Mouse (Mus musculus) intestine, postnatal 0 days (tissue): Measurements from ENCODE around the gene Ctdnep1. TPM values are rescaled to one million over a fixed set of nuclear protein-coding genes. Genes with fewer than 3 reads are reported as not detected.
A peak's percentile ranks its signal among the peaks of the same experiment; 100 is the strongest.

Experiments
- ATAC-seq: fragments of 200-750 bp; cut with Nextera tagmentation; 2 replicates; pipeline ENCODE4 v1.8.0; 2017; ENCODE audit warnings: mild to moderate bottlenecking, moderate TSS enrichment, moderate library complexity
- H3K27ac ChIP-seq: fragments of 300-500 bp; sonication (generic); 2 replicates; pipeline ENCODE4 v1.5.1; 2014; ENCODE audit warnings: mild to moderate bottlenecking, low read depth, low read length, moderate library complexity
- H3K27me3 ChIP-seq: fragments of 300-500 bp; sonication (generic); replicated peaks from 2 replicates; pipeline ENCODE4 v1.6.1; 2014; ENCODE audit warnings: low read length, mixed read lengths; ENCODE audit not compliant: control insufficient read depth, insufficient read depth
- H3K36me3 ChIP-seq: fragments of 300-500 bp; sonication (generic); 2 replicates; pipeline ENCODE4 v1.6.1; 2014; ENCODE audit warnings: mild to moderate bottlenecking, moderate library complexity; ENCODE audit not compliant: control insufficient read depth, insufficient read depth
- H3K4me1 ChIP-seq: fragments of 300-500 bp; sonication (generic); replicated peaks from 2 replicates; pipeline ENCODE4 v1.6.1; 2014; ENCODE audit warnings: antibody characterized with exemption, low read length, mixed read lengths; ENCODE audit not compliant: control insufficient read depth, insufficient read depth
- H3K4me2 ChIP-seq: fragments of 300-500 bp; sonication (generic); replicated peaks from 2 replicates; pipeline ENCODE4 v1.6.1; 2014; ENCODE audit warnings: low read depth, mild to moderate bottlenecking, moderate library complexity
- H3K4me3 ChIP-seq: fragments of 300-500 bp; sonication (generic); 2 replicates; pipeline ENCODE4 v1.5.1; 2014; ENCODE audit warnings: low read depth, low read length
- H3K9ac ChIP-seq: fragments of 300-500 bp; sonication (generic); 2 replicates; pipeline ENCODE4 v1.6.1; 2014; ENCODE audit warnings: mild to moderate bottlenecking, low read depth, low read length
- H3K9me3 ChIP-seq: fragments of 300-500 bp; sonication (generic); 2 replicates; pipeline ENCODE4 v1.6.1; 2016; ENCODE audit warnings: mixed run types; ENCODE audit not compliant: control insufficient read depth
- CTCF ChIP-seq: sonication (generic); IDR thresholded peaks from 2 replicates; pipeline ENCODE4 v1.5.1; 2016; ENCODE audit warnings: low read depth, mild to moderate bottlenecking, control low read depth, antibody characterized with exemption, moderate library complexity
- WGBS: fragments of 180-500 bp; shearing (Covaris S2); extraction: QIAGEN DNeasy Blood & Tissue Kit; methylation state at CpG from one replicate; pipeline ENCODE4 v1.1.7; 2014; 5-methylcytosine and 5-hydroxymethylcytosine counted together
- polyA plus RNA-seq: library from polyadenylated mRNA; unstranded; fragments of >200 nt; fragmentation: Nextera tagmentation; extraction: Ambion mirVana; gene quantifications from 2 replicates; pipeline ENCODE4 v1.2.1, GENCODE M21; 2015

Ctdnep1 gene
- polyA plus RNA-seq, result 23.2 and 24.1 TPM in 2 replicates

GRCm38 (mm10) chr11:69981141-69981762, at the start of gene Ctdnep1:
Gene Ctdnep1 (plus strand): TSS chr11:69981156.
- 1% methylated on average over 33 of the region's 43 CpGs for WGBS
- peak; percentile 3; the same call in 1 of the 2 replicates for ATAC-seq
- Histone ChIP-seq H3K9ac (peak within 1 kb of the TSS; percentile 95), H3K9me3 (no peaks in the 10 kb centered on the region), H3K36me3 (peaks cover 29% of the 10 kb centered on the region), H3K27me3 (no peaks in the 10 kb centered on the region), H3K27ac (peak within 1 kb of the TSS; percentile 99), H3K4me1 (no peaks in the 10 kb centered on the region), H3K4me3 (peak within 1 kb of the TSS; percentile 93), H3K4me2 (peak within 1 kb of the TSS; percentile 92)
- TF ChIP-seq CTCF, result no peak

DNA sequence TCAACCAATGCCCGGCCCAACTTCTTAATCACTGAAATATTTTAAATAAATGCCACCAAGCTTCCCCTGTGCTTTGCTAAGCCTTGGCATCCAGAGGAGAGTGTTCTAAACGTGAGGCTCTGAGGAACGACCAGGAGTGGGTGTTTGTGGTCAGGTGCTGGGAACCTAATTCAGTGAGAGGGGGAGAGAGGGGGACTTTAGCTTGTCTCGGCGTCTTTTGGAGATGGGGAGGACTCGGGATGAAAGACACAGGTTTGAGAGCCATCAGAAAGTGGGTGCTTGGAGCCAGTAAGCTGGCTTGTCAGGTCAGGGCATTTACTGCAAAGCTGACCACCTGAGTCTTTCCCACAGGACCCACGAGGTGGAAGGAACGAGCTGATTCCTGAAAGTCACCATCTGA, 49.2 kb upstream of the Ctdnep1 start:
- H3K4me1 ChIP-seq, result peaks cover 8% of the 10 kb centered on the region
- H3K4me3 ChIP-seq, result no peak overlapping the region
- H3K27me3 ChIP-seq, result peaks cover 5% of the 10 kb centered on the region
- 70% methylated on average over 8 of the region's 8 CpGs for WGBS
- H3K36me3 ChIP-seq, result no peaks in the 10 kb centered on the region
- no peaks in the 10 kb centered on the region for H3K9me3 ChIP-seq
- H3K9ac ChIP-seq, result no peak overlapping the region
- H3K27ac ChIP-seq, result no peak overlapping the region
- H3K4me2 ChIP-seq, result no peak overlapping the region
- no peak for ATAC-seq
- TF ChIP-seq CTCF, result no peak

DNA sequence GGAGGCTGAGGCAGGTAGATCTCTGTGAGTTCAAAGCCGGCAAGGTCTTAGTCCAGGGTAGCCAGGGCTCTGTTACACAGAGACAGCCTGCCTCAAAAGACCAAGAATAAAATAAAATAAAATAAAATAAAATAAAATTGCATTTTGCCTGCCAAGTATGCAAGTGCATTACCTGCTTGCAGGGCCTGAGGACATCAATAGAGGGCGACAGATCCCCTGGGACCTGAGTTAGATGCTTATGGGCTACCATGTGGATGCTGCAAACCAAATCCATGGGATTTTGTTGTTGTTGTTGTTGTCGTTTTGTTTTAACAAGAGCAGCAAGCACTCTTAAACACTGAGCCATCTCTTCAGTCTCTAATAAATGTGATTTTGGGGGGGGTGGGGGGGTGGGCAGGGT, 48.7 kb upstream of the Ctdnep1 start:
- no peak overlapping the region for H3K27ac ChIP-seq
- H3K36me3 ChIP-seq, result no peaks in the 10 kb centered on the region
- no peak overlapping the region for H3K4me3 ChIP-seq
- peaks cover 12% of the 10 kb centered on the region for H3K4me1 ChIP-seq
- H3K27me3 ChIP-seq, result peaks cover 5% of the 10 kb centered on the region
- peak; percentile 56 for TF ChIP-seq CTCF
- H3K9me3 ChIP-seq, result no peaks in the 10 kb centered on the region
- H3K9ac ChIP-seq, result no peak overlapping the region
- no peak overlapping the region for H3K4me2 ChIP-seq
- ATAC-seq, result no peak
- 38% methylated on average over 3 of the region's 3 CpGs for WGBS

- no peaks in the 10 kb centered on the region for H3K36me3 ChIP-seq
- no peak overlapping the region for H3K27ac ChIP-seq
- TF ChIP-seq CTCF, result no peak
- 61% methylated on average over 4 of the region's 4 CpGs for WGBS
- H3K9ac ChIP-seq, result no peak overlapping the region
- peaks cover 5% of the 10 kb centered on the region for H3K27me3 ChIP-seq
- ATAC-seq, result no peak
- H3K4me1 ChIP-seq, result peaks cover 13% of the 10 kb centered on the region
- H3K4me2 ChIP-seq, result no peak overlapping the region
- no peaks in the 10 kb centered on the region for H3K9me3 ChIP-seq
- H3K4me3 ChIP-seq, result no peak overlapping the region
These were observed 47.9 kb upstream of the Ctdnep1 start for GRCm38 (mm10) chr11:69933066-69933465.

DNA sequence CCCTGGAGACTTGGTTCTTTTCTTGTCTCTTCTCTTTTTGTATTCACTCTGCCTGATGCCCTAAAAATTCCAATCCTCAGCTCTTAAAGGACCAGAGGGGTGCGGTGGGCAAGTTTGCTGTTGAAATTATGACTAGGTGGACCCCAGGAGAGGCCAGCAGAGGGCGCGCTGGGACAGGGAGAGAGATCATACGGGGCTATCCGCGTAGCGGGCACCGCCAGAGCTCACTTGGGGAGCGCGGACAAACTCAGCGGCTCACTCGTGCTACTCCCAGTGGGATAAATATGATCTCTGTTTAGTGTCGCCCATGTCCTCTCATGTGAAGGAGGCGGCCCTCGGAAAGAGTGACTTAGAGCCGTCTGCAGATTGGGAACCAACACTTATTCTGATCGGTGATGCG, 46.8 kb upstream of the Ctdnep1 start:
- WGBS, result 1% methylated on average over 18 of the region's 18 CpGs
- peak; percentile 96 for TF ChIP-seq CTCF
- ATAC-seq, result peak; percentile 32; the same call in 1 of the 2 replicates
- Histone ChIP-seq H3K27me3 (peaks cover 5% of the 10 kb centered on the region), H3K4me1 (peaks cover 13% of the 10 kb centered on the region), H3K36me3 (no peaks in the 10 kb centered on the region), H3K9ac (no peak overlapping the region), H3K4me2 (peak overlapping the region; percentile 57), H3K9me3 (no peaks in the 10 kb centered on the region), H3K27ac (no peak overlapping the region), H3K4me3 (peak overlapping the region; percentile 19)

GRCm38 (mm10) chr11:69934681-69935080, 46.3 kb upstream of the Ctdnep1 start:
- peak overlapping the region; percentile 19; the same call in 1 of the 2 replicates for H3K4me3 ChIP-seq
- no peaks in the 10 kb centered on the region for H3K36me3 ChIP-seq
- peaks cover 13% of the 10 kb centered on the region for H3K4me1 ChIP-seq
- WGBS, result 13% methylated on average over 6 of the region's 6 CpGs
- H3K9ac ChIP-seq, result no peak overlapping the region
- no peak for TF ChIP-seq CTCF
- no peak for ATAC-seq
- H3K27me3 ChIP-seq, result peaks cover 5% of the 10 kb centered on the region
- H3K4me2 ChIP-seq, result 0 out of 2 replicates have a peak overlapping the region, but pooled peaks have one; percentile 57
- H3K27ac ChIP-seq, result no peak overlapping the region
- no peaks in the 10 kb centered on the region for H3K9me3 ChIP-seq
